In the genomic region with DNA sequence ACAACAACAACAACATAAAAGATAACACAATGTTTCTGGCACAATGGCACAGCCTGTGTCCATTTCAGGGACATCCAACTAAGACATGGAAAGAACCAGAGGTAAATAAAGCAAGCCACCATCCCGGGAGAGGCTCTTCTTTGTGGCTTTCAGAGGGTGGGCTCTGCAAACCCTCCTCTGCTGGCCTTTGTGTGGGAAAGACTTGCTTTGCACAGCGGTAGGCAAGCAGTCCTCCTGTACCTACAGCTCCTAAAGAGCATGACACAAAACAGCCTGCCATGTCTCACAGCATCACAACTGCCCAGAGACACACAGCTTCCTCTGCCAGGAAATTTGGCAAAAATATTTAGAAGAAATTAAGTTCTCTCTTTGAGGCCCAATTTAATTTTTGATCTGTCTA, we compare ENCODE assay signal across 20 mouse cellular contexts.
A peak's percentile ranks its signal among the peaks of the same experiment; 100 is the strongest.
DNase-seq lines count a peak whose midpoint lies in the region; ATAC-seq and TF ChIP-seq lines count a peak whose summit lies in the region.
"Had no signal": no experiment of that assay in that cellular context is flagged by ENCODE, and none has a peak within 500 bp of the region (broad histone marks: within the 10 kb centered on the region; RNA-seq: fewer than 3 reads in every experiment).

No protein-coding gene starts in this region.

- H3K36me3 ChIP-seq in midbrain, embryonic 13.5 days = peaks cover 34% of the 10 kb centered on the region
- H3K36me3 ChIP-seq in midbrain, postnatal 0 days (ENCODE audit: insufficient read depth, low read length) = peaks cover 17% of the 10 kb centered on the region

- 27% methylated on average over 2 of the region's 2 CpGs for WGBS in midbrain, embryonic 13.5 days
- WGBS in midbrain, postnatal 0 days = 20% methylated on average over 2 of the region's 2 CpGs

- no peak overlapping the region for H3K4me2 ChIP-seq in midbrain, embryonic 13.5 days (replicated peaks)
- H3K4me2 ChIP-seq in midbrain, postnatal 0 days (ENCODE audit: low read depth, low read length, poor library complexity, severe bottlenecking) = no peak overlapping the region
- H3K4me2 ChIP-seq: embryonic facial prominence, embryonic 13.5 days; embryonic facial prominence, embryonic 15.5 days; forebrain, embryonic 13.5 days; forebrain, embryonic 15.5 days had no signal

- peaks cover 9% of the 10 kb centered on the region; the same call in 1 of the 2 replicates for H3K27me3 ChIP-seq in midbrain, embryonic 13.5 days
- H3K27me3 ChIP-seq in midbrain, postnatal 0 days (ENCODE audit: insufficient read depth, low read length) = no peaks in the 10 kb centered on the region
- H3K27me3 ChIP-seq: embryonic facial prominence, embryonic 13.5 days; embryonic facial prominence, embryonic 15.5 days; forebrain, embryonic 15.5 days had no signal

- no peak overlapping the region for H3K27ac ChIP-seq in midbrain, embryonic 13.5 days
- H3K27ac ChIP-seq in midbrain, postnatal 0 days (ENCODE audit: low read depth, low read length) = no peak overlapping the region
- H3K27ac ChIP-seq: embryonic facial prominence, embryonic 13.5 days; embryonic facial prominence, embryonic 15.5 days; forebrain, embryonic 10.5 days; forebrain, embryonic 13.5 days; forebrain, embryonic 15.5 days had no signal

- TF ChIP-seq CTCF in midbrain, postnatal 0 days (IDR thresholded peaks at IDR 0.05) = no peak

- H3K4me1 ChIP-seq in midbrain, embryonic 13.5 days (replicated peaks) = peaks cover 13% of the 10 kb centered on the region
- H3K4me1 ChIP-seq in midbrain, postnatal 0 days (ENCODE audit: insufficient read depth, low read length) = no peaks in the 10 kb centered on the region
- H3K4me1 ChIP-seq: embryonic facial prominence, embryonic 15.5 days had no signal

- no peaks in the 10 kb centered on the region for H3K9me3 ChIP-seq in midbrain, embryonic 13.5 days
- H3K9me3 ChIP-seq in midbrain, postnatal 0 days (ENCODE audit: low read length) = no peaks in the 10 kb centered on the region
- H3K9me3 ChIP-seq: embryonic facial prominence, embryonic 13.5 days; embryonic facial prominence, embryonic 15.5 days; forebrain, embryonic 10.5 days; forebrain, embryonic 13.5 days; forebrain, embryonic 15.5 days had no signal

- intact Hi-C loops in heart, postnatal 25 days (cut with DNase I) = no loop called here

- peak; percentile 49; the same call in 1 of the 2 replicates for ATAC-seq in midbrain, embryonic 13.5 days
- no peak for ATAC-seq in midbrain, postnatal 0 days (ENCODE audit: low FRiP score)
- ATAC-seq: forebrain, embryonic 13.5 days; forebrain, embryonic 15.5 days had no signal

- H3K4me3 ChIP-seq in midbrain, embryonic 13.5 days (replicated peaks) = no peak overlapping the region
- no peak overlapping the region for H3K4me3 ChIP-seq in midbrain, postnatal 0 days (ENCODE audit: low read depth, low read length)
- H3K4me3 ChIP-seq: embryonic facial prominence, embryonic 13.5 days; embryonic facial prominence, embryonic 15.5 days; erythroblast, embryonic 14.5 days; forebrain, embryonic 10.5 days; forebrain, embryonic 13.5 days; forebrain, embryonic 15.5 days had no signal

- H3K9ac ChIP-seq in midbrain, embryonic 13.5 days (replicated peaks) = no peak overlapping the region
- no peak overlapping the region for H3K9ac ChIP-seq in midbrain, postnatal 0 days (replicated peaks; ENCODE audit: low read length, poor library complexity, severe bottlenecking)
- H3K9ac ChIP-seq: embryonic facial prominence, embryonic 13.5 days; embryonic facial prominence, embryonic 15.5 days; forebrain, embryonic 13.5 days; forebrain, embryonic 15.5 days had no signal

- peak; percentile 51 for DNase-seq in heart, adult 11 months
- no peak for DNase-seq in heart, postnatal 25 days (ENCODE audit: low spot score)
- DNase-seq in midbrain, postnatal 0 days (ENCODE audit: low spot score) = no peak
- DNase-seq in cerebellum, postnatal 14 days = no peak
- DNase-seq: adrenal gland, adult 2 months; adrenal gland, postnatal 10 days; adrenal gland, postnatal 25 days; cerebellum, adult 11-12 months; cerebellum, adult 2 months; cerebellum, adult 9-10 months; cerebellum, postnatal 10 days; cerebellum, postnatal 36 days; embryo, embryonic 11 days had no signal
